Comparison of ENCODE assay signal across 14 mouse cellular contexts in genomic region chr14:111778152-111778551, GRCm38 (mm10).
DNase-seq lines count a peak whose midpoint lies in the region; ATAC-seq and TF ChIP-seq lines count a peak whose summit lies in the region.
"Had no signal": no experiment of that assay in that cellular context is flagged by ENCODE, and none has a peak within 500 bp of the region (broad histone marks: within the 10 kb centered on the region; RNA-seq: fewer than 3 reads in every experiment).

No protein-coding gene starts in this region.

- H3K4me2 ChIP-seq in forebrain, postnatal 0 days (ENCODE audit: low read depth) = no peak overlapping the region
- H3K4me2 ChIP-seq in forebrain, embryonic 16.5 days (ENCODE audit: low read length) = no peak overlapping the region
- H3K4me2 ChIP-seq: limb, embryonic 12.5 days had no signal

- H3K9ac ChIP-seq in forebrain, postnatal 0 days = no peak overlapping the region
- no peak overlapping the region for H3K9ac ChIP-seq in forebrain, embryonic 16.5 days (replicated peaks; ENCODE audit: low read depth, low read length)
- no peak overlapping the region for H3K9ac ChIP-seq in ES-Bruce4 (ENCODE audit: low read depth, poor library complexity, severe bottlenecking)
- H3K9ac ChIP-seq: limb, embryonic 12.5 days had no signal

- peak; percentile 48 for TF ChIP-seq CTCF in forebrain, postnatal 0 days (IDR thresholded peaks at IDR 0.05; ENCODE audit: low read depth)
- TF ChIP-seq CTCF in left cerebral cortex, adult 2 months (IDR thresholded peaks at IDR 0.05) = peak; percentile 32
- peak; percentile 20 for TF ChIP-seq CTCF in ES-Bruce4 (IDR thresholded peaks at IDR 0.05; ENCODE audit: low read depth, low read length)
- peak; percentile 37 for TF ChIP-seq CTCF in cortical plate, adult 2 months (IDR thresholded peaks at IDR 0.05; ENCODE audit: extremely low read depth, insufficient read depth, low read length)

- no peak for ATAC-seq in forebrain, postnatal 0 days
- no peak for ATAC-seq in forebrain, embryonic 16.5 days

- no peak overlapping the region for H3K4me3 ChIP-seq in forebrain, postnatal 0 days (ENCODE audit: low read depth, low read length)
- H3K4me3 ChIP-seq in forebrain, embryonic 16.5 days (replicated peaks; ENCODE audit: low read length) = no peak overlapping the region
- H3K4me3 ChIP-seq in left cerebral cortex, adult 2 months = no peak overlapping the region
- no peak overlapping the region for H3K4me3 ChIP-seq in ES-Bruce4 (ENCODE audit: low read depth, low read length)
- H3K4me3 ChIP-seq in cortical plate, adult 2 months (ENCODE audit: insufficient read depth, low read length) = no peak overlapping the region
- H3K4me3 ChIP-seq: limb, embryonic 12.5 days had no signal

- no peak for TF ChIP-seq POLR2A in ES-Bruce4 (IDR thresholded peaks at IDR 0.05; ENCODE audit: insufficient read depth, low read length)
- no peak for TF ChIP-seq POLR2A in cortical plate, adult 2 months (IDR thresholded peaks at IDR 0.05; ENCODE audit: extremely low read depth, insufficient read depth, low read length)

- no peaks in the 10 kb centered on the region for H3K36me3 ChIP-seq in forebrain, postnatal 0 days (ENCODE audit: insufficient read depth)
- H3K36me3 ChIP-seq in forebrain, embryonic 16.5 days (ENCODE audit: control insufficient read depth, insufficient read depth) = no peaks in the 10 kb centered on the region
- H3K36me3 ChIP-seq in ES-Bruce4 (ENCODE audit: control insufficient read depth, insufficient read depth, low read length, poor library complexity, severe bottlenecking) = no peaks in the 10 kb centered on the region
- H3K36me3 ChIP-seq: limb, embryonic 12.5 days had no signal

- intact Hi-C loops in left cerebral cortex, adult 2 months (cut with DNase I) = no loop called here
- intact Hi-C loops in left cerebral cortex, postnatal 36 days (cut with DNase I) = no loop called here

- H3K27me3 ChIP-seq in forebrain, postnatal 0 days (ENCODE audit: insufficient read depth, low read length) = no peaks in the 10 kb centered on the region
- no peaks in the 10 kb centered on the region for H3K27me3 ChIP-seq in forebrain, embryonic 16.5 days (replicated peaks; ENCODE audit: control insufficient read depth, insufficient read depth, low read length)
- H3K27me3 ChIP-seq in ES-Bruce4 (ENCODE audit: control insufficient read depth, insufficient read depth, low read length, poor library complexity, severe bottlenecking) = no peaks in the 10 kb centered on the region
- H3K27me3 ChIP-seq: limb, embryonic 12.5 days had no signal

- no peak overlapping the region for H3K27ac ChIP-seq in forebrain, postnatal 0 days (ENCODE audit: low read depth, low read length)
- H3K27ac ChIP-seq in forebrain, embryonic 16.5 days (ENCODE audit: low read length) = no peak overlapping the region
- H3K27ac ChIP-seq in left cerebral cortex, adult 2 months = no peak overlapping the region
- no peak overlapping the region for H3K27ac ChIP-seq in ES-Bruce4 (ENCODE audit: insufficient read depth, low read length)
- no peak overlapping the region for H3K27ac ChIP-seq in cortical plate, adult 2 months (ENCODE audit: insufficient read depth, low read length)
- H3K27ac ChIP-seq: limb, embryonic 12.5 days had no signal

- WGBS in forebrain, postnatal 0 days = 64% methylated on average over 1 of the region's 1 CpGs
- WGBS in forebrain, embryonic 16.5 days = 63% methylated on average over 1 of the region's 1 CpGs

- H3K4me1 ChIP-seq in forebrain, postnatal 0 days (ENCODE audit: insufficient read depth) = no peaks in the 10 kb centered on the region
- H3K4me1 ChIP-seq in forebrain, embryonic 16.5 days (replicated peaks; ENCODE audit: control insufficient read depth, insufficient read depth, low read length) = no peaks in the 10 kb centered on the region
- H3K4me1 ChIP-seq in ES-Bruce4 (ENCODE audit: control insufficient read depth, insufficient read depth, low read length) = no peaks in the 10 kb centered on the region
- H3K4me1 ChIP-seq in cortical plate, adult 2 months (ENCODE audit: control insufficient read depth, insufficient read depth, low read length) = no peaks in the 10 kb centered on the region
- H3K4me1 ChIP-seq: limb, embryonic 12.5 days had no signal

- H3K9me3 ChIP-seq in forebrain, postnatal 0 days (ENCODE audit: low read length) = no peaks in the 10 kb centered on the region
- H3K9me3 ChIP-seq in forebrain, embryonic 16.5 days (ENCODE audit: control insufficient read depth, low read length) = no peaks in the 10 kb centered on the region
- no peaks in the 10 kb centered on the region for H3K9me3 ChIP-seq in ES-Bruce4 (replicated peaks; ENCODE audit: control insufficient read depth, insufficient read depth, low read length, poor library complexity, severe bottlenecking)
- H3K9me3 ChIP-seq: limb, embryonic 12.5 days had no signal

- TF ChIP-seq EP300 in ES-Bruce4 (IDR thresholded peaks at IDR 0.05; ENCODE audit: insufficient read depth, low read depth, low read length) = no peak

- DNase-seq in forebrain, postnatal 0 days = peak; percentile 7
- DNase-seq in left cerebral cortex, adult 2 months (ENCODE audit: extremely low spot score in 1 of 2, low spot score in 2 of 2) = no peak
- no peak for DNase-seq in left cerebral cortex, postnatal 36 days (ENCODE audit: low spot score in 2 of 2)
- DNase-seq in c-Kit-positive CD71-positive TER-119-positive erythroid progenitor cells, embryonic 14.5 days (ENCODE audit: low spot score) = no peak
- no peak for DNase-seq in heart, postnatal 4 days
- DNase-seq: adrenal gland, postnatal 10 days; cerebellum, adult 11-12 months; kidney, adult 18-20 months; lung, adult 18-20 months; right cerebral cortex, postnatal 4 days had no signal
